Mouse (Mus musculus): ENCODE data around the gene Mocs1.

Mocs1 gene

GRCm38 (mm10) chr17:49477370-49477769, 49.2 kb downstream of the Mocs1 start:
- intact Hi-C loops (cut with DNase I), result no loop called here

- intact Hi-C loops (cut with DNase I), result no loop called here
Observed at GRCm38 (mm10) chr17:49481876-49482275, 53.7 kb downstream of the Mocs1 start.

GRCm38 (mm10) chr17:49484435-49484834, 56.3 kb downstream of the Mocs1 start:
- intact Hi-C loops (cut with DNase I), result no loop called here

GRCm38 (mm10) chr17:49489098-49489497, 60.9 kb downstream of the Mocs1 start:
- intact Hi-C loops (cut with DNase I), result no loop called here

GRCm38 (mm10) chr17:49493276-49493675, 65.1 kb downstream of the Mocs1 start:
- intact Hi-C loops (cut with DNase I), result no loop called here

GRCm38 (mm10) chr17:49498169-49498568, 70.0 kb downstream of the Mocs1 start:
- intact Hi-C loops (cut with DNase I), result no loop called here

GRCm38 (mm10) chr17:49499635-49500034, 71.5 kb downstream of the Mocs1 start:
- intact Hi-C loops (cut with DNase I), result no loop called here

GRCm38 (mm10) chr17:49500234-49500633, 72.1 kb downstream of the Mocs1 start:
- intact Hi-C loops (cut with DNase I), result no loop called here

- intact Hi-C loops (cut with DNase I), result no loop called here
Observed at GRCm38 (mm10) chr17:49503246-49503900, 75.2 kb downstream of the Mocs1 start.
